Mouse (Mus musculus) limb, embryonic 12.5 days (tissue): Measurements from ENCODE around the gene Micu1. TPM values are rescaled to one million over a fixed set of nuclear protein-coding genes. Genes with fewer than 3 reads are reported as not detected.

Experiments
- ATAC-seq: fragments of 200-750 bp; cut with Nextera tagmentation; 2 replicates; pipeline ENCODE4 v1.8.0; 2017; ENCODE audit warnings: low read depth, moderate TSS enrichment; ENCODE audit not compliant: insufficient number of reproducible peaks, insufficient read depth, low FRiP score, low TSS enrichment
- H3K27ac ChIP-seq: fragments of 300-500 bp; sonication (generic); 2 replicates; pipeline ENCODE4 v1.5.1; 2016; ENCODE audit warnings: mild to moderate bottlenecking, moderate library complexity
- H3K27me3 ChIP-seq: fragments of 300-500 bp; sonication (generic); 2 replicates; pipeline ENCODE4 v1.6.1; 2016; ENCODE audit warnings: mild to moderate bottlenecking, moderate library complexity
- H3K36me3 ChIP-seq: fragments of 300-500 bp; sonication (generic); 2 replicates; pipeline ENCODE4 v1.6.1; 2016; ENCODE audit warnings: mild to moderate bottlenecking, moderate library complexity
- H3K4me1 ChIP-seq: fragments of 300-500 bp; sonication (generic); replicated peaks from 2 replicates; pipeline ENCODE4 v1.6.1; 2016
- H3K4me2 ChIP-seq: fragments of 300-500 bp; sonication (generic); 2 replicates; pipeline ENCODE4 v1.6.1; 2016; ENCODE audit warnings: mild to moderate bottlenecking, moderate library complexity
- H3K4me3 ChIP-seq: fragments of 300-500 bp; sonication (generic); replicated peaks from 2 replicates; pipeline ENCODE4 v1.5.1; 2016; ENCODE audit warnings: mild to moderate bottlenecking
- H3K9ac ChIP-seq: fragments of 300-500 bp; sonication (generic); replicated peaks from 2 replicates; pipeline ENCODE4 v1.6.1; 2016; ENCODE audit warnings: mild to moderate bottlenecking, moderate library complexity
- H3K9me3 ChIP-seq: fragments of 300-500 bp; sonication (generic); 2 replicates; pipeline ENCODE4 v1.6.1; 2016; ENCODE audit warnings: mild to moderate bottlenecking, moderate library complexity
- WGBS: fragments of 180-500 bp; shearing (Covaris S2); methylation state at CpG from one replicate; pipeline ENCODE4 v1.1.7; 2016; 5-methylcytosine and 5-hydroxymethylcytosine counted together
- polyA plus RNA-seq: library from polyadenylated mRNA; unstranded; fragments of >200 nt; fragmentation: Nextera tagmentation; extraction: Ambion mirVana; gene quantifications from 2 replicates; pipeline ENCODE4 v1.2.1, GENCODE M21; 2016

Gene Micu1
- polyA plus RNA-seq, 1 experiment from 2014 or later: 80.5 TPM

GRCm38 (mm10) chr10:59831950-59832349 lies 129.7 kb downstream of the Micu1 start:
- 91% methylated on average over 7 of the region's 7 CpGs for WGBS

GRCm38 (mm10) chr10:59835301-59836155 lies 133.3 kb downstream of the Micu1 start:
- 86% methylated on average over 14 of the region's 14 CpGs for WGBS
- no peaks in the 10 kb centered on the region for H3K4me1 ChIP-seq
- H3K9ac ChIP-seq: no peak overlapping the region
- peaks cover 32% of the 10 kb centered on the region for H3K36me3 ChIP-seq
- no peaks in the 10 kb centered on the region for H3K9me3 ChIP-seq
- no peak overlapping the region for H3K4me3 ChIP-seq
- H3K27me3 ChIP-seq: no peaks in the 10 kb centered on the region
- H3K4me2 ChIP-seq: no peak overlapping the region
- no peak for ATAC-seq
- H3K27ac ChIP-seq: no peak overlapping the region

More at GRCm38 (mm10) chr10:59831950-59832349, 129.7 kb downstream of the Micu1 start:
- no peak for ATAC-seq
- Histone ChIP-seq H3K4me2 (no peak overlapping the region), H3K36me3 (peaks cover 52% of the 10 kb centered on the region), H3K4me3 (no peak overlapping the region), H3K9ac (no peak overlapping the region), H3K27ac (no peak overlapping the region), H3K9me3 (peaks cover 6% of the 10 kb centered on the region; the same call in 1 of the 2 replicates), H3K27me3 (no peaks in the 10 kb centered on the region), H3K4me1 (no peaks in the 10 kb centered on the region)

- Histone ChIP-seq H3K4me1 (no peaks in the 10 kb centered on the region), H3K27ac (no peak overlapping the region), H3K4me2 (no peak overlapping the region), H3K4me3 (no peak overlapping the region), H3K36me3 (peaks cover 26% of the 10 kb centered on the region), H3K9ac (no peak overlapping the region), H3K27me3 (no peaks in the 10 kb centered on the region), H3K9me3 (no peaks in the 10 kb centered on the region)
- ATAC-seq: no peak
- WGBS: 92% methylated on average over 5 of the region's 5 CpGs
These were observed 135.2 kb downstream of the Micu1 start for GRCm38 (mm10) chr10:59837490-59837889.

- Histone ChIP-seq H3K27ac (no peak overlapping the region), H3K9me3 (no peaks in the 10 kb centered on the region), H3K36me3 (peaks cover 17% of the 10 kb centered on the region; the same call in 1 of the 2 replicates), H3K4me1 (peaks cover 15% of the 10 kb centered on the region), H3K27me3 (no peaks in the 10 kb centered on the region), H3K9ac (no peak overlapping the region), H3K4me2 (no peak overlapping the region), H3K4me3 (no peak overlapping the region)
- ATAC-seq: no peak
- WGBS: 92% methylated on average over 8 of the region's 8 CpGs
These were observed 139.2 kb downstream of the Micu1 start for GRCm38 (mm10) chr10:59841434-59841833.

GRCm38 (mm10) chr10:59843125-59843524 lies 140.8 kb downstream of the Micu1 start:
- no peaks in the 10 kb centered on the region for H3K27me3 ChIP-seq
- peaks cover 9% of the 10 kb centered on the region; the same call in 1 of the 2 replicates for H3K36me3 ChIP-seq
- WGBS: 39% methylated on average over 5 of the region's 5 CpGs
- no peaks in the 10 kb centered on the region for H3K9me3 ChIP-seq
- no peak overlapping the region for H3K9ac ChIP-seq
- no peak for ATAC-seq
- peaks cover 22% of the 10 kb centered on the region for H3K4me1 ChIP-seq
- H3K27ac ChIP-seq: no peak overlapping the region
- H3K4me2 ChIP-seq: no peak overlapping the region
- H3K4me3 ChIP-seq: no peak overlapping the region

- Histone ChIP-seq H3K27me3 (no peaks in the 10 kb centered on the region), H3K27ac (no peak overlapping the region), H3K9ac (no peak overlapping the region; the same call in 1 of the 2 replicates), H3K36me3 (peaks cover 9% of the 10 kb centered on the region; the same call in 1 of the 2 replicates), H3K9me3 (no peaks in the 10 kb centered on the region), H3K4me1 (peaks cover 36% of the 10 kb centered on the region), H3K4me2 (no peak overlapping the region), H3K4me3 (no peak overlapping the region)
- no peak for ATAC-seq
- WGBS: 35% methylated on average over 9 of the region's 9 CpGs
These were observed 142.4 kb downstream of the Micu1 start for GRCm38 (mm10) chr10:59844686-59845085.

GRCm38 (mm10) chr10:59846416-59846815 lies 144.1 kb downstream of the Micu1 start:
- Histone ChIP-seq H3K9me3 (no peaks in the 10 kb centered on the region), H3K9ac (no peak overlapping the region), H3K4me3 (no peak overlapping the region), H3K36me3 (0 out of 2 replicates have a peak, but pooled peaks cover 2% of the 10 kb centered on the region), H3K4me1 (peaks cover 37% of the 10 kb centered on the region), H3K4me2 (no peak overlapping the region), H3K27ac (no peak overlapping the region), H3K27me3 (no peaks in the 10 kb centered on the region)
- ATAC-seq: no peak
- WGBS: 79% methylated on average over 6 of the region's 6 CpGs

GRCm38 (mm10) chr10:59848079-59848877 lies 146.0 kb downstream of the Micu1 start:
- Histone ChIP-seq H3K4me3 (no peak overlapping the region), H3K27me3 (no peaks in the 10 kb centered on the region), H3K36me3 (0 out of 2 replicates have a peak, but pooled peaks cover 2% of the 10 kb centered on the region), H3K4me2 (no peak overlapping the region), H3K4me1 (peaks cover 37% of the 10 kb centered on the region), H3K27ac (no peak overlapping the region), H3K9me3 (no peaks in the 10 kb centered on the region), H3K9ac (no peak overlapping the region)
- WGBS: 81% methylated on average over 11 of the region's 11 CpGs
- ATAC-seq: no peak

- Histone ChIP-seq H3K36me3 (0 out of 2 replicates have a peak, but pooled peaks cover 2% of the 10 kb centered on the region), H3K9me3 (no peaks in the 10 kb centered on the region), H3K27ac (peak overlapping the region; percentile 23; the same call in 1 of the 2 replicates), H3K4me3 (no peak overlapping the region), H3K4me2 (no peak overlapping the region), H3K27me3 (no peaks in the 10 kb centered on the region), H3K9ac (no peak overlapping the region), H3K4me1 (peaks cover 33% of the 10 kb centered on the region)
- peak; percentile 52; the same call in 1 of the 2 replicates for ATAC-seq
- 57% methylated on average over 9 of the region's 9 CpGs for WGBS
These were observed 146.7 kb downstream of the Micu1 start for GRCm38 (mm10) chr10:59848953-59849352.

- Histone ChIP-seq H3K4me3 (no peak overlapping the region), H3K27ac (peak overlapping the region; percentile 23; the same call in 1 of the 2 replicates), H3K9me3 (no peaks in the 10 kb centered on the region), H3K4me1 (peaks cover 29% of the 10 kb centered on the region), H3K4me2 (no peak overlapping the region), H3K9ac (no peak overlapping the region), H3K36me3 (0 out of 2 replicates have a peak, but pooled peaks cover 2% of the 10 kb centered on the region), H3K27me3 (no peaks in the 10 kb centered on the region)
- 81% methylated on average over 7 of the region's 7 CpGs for WGBS
- ATAC-seq: no peak
These were observed 147.1 kb downstream of the Micu1 start for GRCm38 (mm10) chr10:59849371-59849770.

- Histone ChIP-seq H3K4me1 (0 out of 2 replicates have a peak, but pooled peaks cover 8% of the 10 kb centered on the region), H3K9ac (no peak overlapping the region), H3K27ac (no peak overlapping the region), H3K4me2 (no peak overlapping the region), H3K9me3 (no peaks in the 10 kb centered on the region), H3K27me3 (no peaks in the 10 kb centered on the region), H3K4me3 (no peak overlapping the region), H3K36me3 (no peaks in the 10 kb centered on the region; the same call in 1 of the 2 replicates)
- ATAC-seq: no peak
- 71% methylated on average over 5 of the region's 5 CpGs for WGBS
These were observed 154.9 kb downstream of the Micu1 start for GRCm38 (mm10) chr10:59857157-59857556.
